Mouse (Mus musculus) midbrain, postnatal 0 days (tissue): ENCODE measurements around the gene Prr12. TPM values are rescaled to one million over a fixed set of nuclear protein-coding genes. Genes with fewer than 3 reads are reported as not detected.

Experiments used
- ATAC-seq: fragments of 200-750 bp; cut with Nextera tagmentation; 2 replicates; pipeline ENCODE4 v1.8.0; 2017; ENCODE audit warnings: moderate number of reproducible peaks, mild to moderate bottlenecking, moderate TSS enrichment, moderate library complexity; ENCODE audit not compliant: low FRiP score
- DNase-seq: peaks from one replicate; pipeline ENCODE4 v3.0.0-alpha.2; 2015; ENCODE audit warnings: low spot score
- H3K27ac ChIP-seq: fragments of 300-500 bp; sonication (generic); 2 replicates; pipeline ENCODE4 v1.5.1; 2014; ENCODE audit warnings: low read depth, mild to moderate bottlenecking, low read length, mixed read lengths
- H3K27me3 ChIP-seq: fragments of 300-500 bp; sonication (generic); 2 replicates; pipeline ENCODE4 v1.6.1; 2014; ENCODE audit warnings: low read length, control low read depth, mixed read lengths; ENCODE audit not compliant: insufficient read depth
- H3K36me3 ChIP-seq: fragments of 300-500 bp; sonication (generic); 2 replicates; pipeline ENCODE4 v1.6.1; 2014; ENCODE audit warnings: low read length, control low read depth, mixed read lengths; ENCODE audit not compliant: insufficient read depth
- H3K4me1 ChIP-seq: fragments of 300-500 bp; sonication (generic); 2 replicates; pipeline ENCODE4 v1.6.1; 2014; ENCODE audit warnings: mild to moderate bottlenecking, control low read depth, antibody characterized with exemption, low read length, mixed read lengths; ENCODE audit not compliant: insufficient read depth
- H3K4me2 ChIP-seq: fragments of 300-500 bp; sonication (generic); 2 replicates; pipeline ENCODE4 v1.6.1; 2014; ENCODE audit warnings: low read depth, mild to moderate bottlenecking, low read length, mixed read lengths; ENCODE audit not compliant: poor library complexity, severe bottlenecking
- H3K4me3 ChIP-seq: fragments of 300-500 bp; sonication (generic); 2 replicates; pipeline ENCODE4 v1.5.1; 2014; ENCODE audit warnings: low read depth, mild to moderate bottlenecking, low read length, moderate library complexity
- H3K9ac ChIP-seq: fragments of 300-500 bp; sonication (generic); replicated peaks from 2 replicates; pipeline ENCODE4 v1.6.1; 2014; ENCODE audit warnings: mild to moderate bottlenecking, low read length, moderate library complexity, mixed read lengths; ENCODE audit not compliant: poor library complexity, severe bottlenecking
- H3K9me3 ChIP-seq: fragments of 300-500 bp; sonication (generic); 2 replicates; pipeline ENCODE4 v1.6.1; 2016; ENCODE audit warnings: low read length, control low read depth
- CTCF ChIP-seq: IDR thresholded peaks from 2 replicates; pipeline ENCODE4 v1.5.1; 2016; ENCODE audit warnings: antibody characterized with exemption, mild to moderate bottlenecking
- WGBS: fragments of 180-500 bp; shearing (Covaris S2); extraction: QIAGEN DNeasy Blood & Tissue Kit; methylation state at CpG from one replicate; pipeline ENCODE4 v1.1.7; 2014; 5-methylcytosine and 5-hydroxymethylcytosine counted together
- microRNA-seq: library from miRNA; unstranded; fragments of <30 nt; microRNA quantifications from one replicate; pipeline ENCODE4, GENCODE M21; 2016; ENCODE audit warnings: borderline number of aligned reads
- polyA plus RNA-seq: library from polyadenylated mRNA; unstranded; fragments of >200 nt; fragmentation: Nextera tagmentation; extraction: Ambion mirVana; gene quantifications from 2 replicates; pipeline ENCODE4 v1.2.1, GENCODE M21; 2015
- total RNA-seq: library from RNA; depleted of rRNA; stranded (reverse); fragments of >200 nt; gene quantifications from 2 replicates; pipeline ENCODE4 v1.2.3, GENCODE M21; 2014; rRNA removed

The Prr12 gene
- total and polyA plus RNA-seq, 2 experiments from 2014 or later: 8.8 to 17.9 TPM

- H3K27ac ChIP-seq: no peak overlapping the region
- WGBS: 36% methylated on average over 3 of the region's 3 CpGs
Measured at GRCm38 (mm10) chr7:44984833-44985164, 67.9 kb downstream of the Prr12 start.

GRCm38 (mm10) chr7:44983944-44984832 lies 68.5 kb downstream of the Prr12 start:
- 49% methylated on average over 7 of the region's 7 CpGs for WGBS
- H3K4me1 ChIP-seq: peaks cover 16% of the 10 kb centered on the region
- no peaks in the 10 kb centered on the region for H3K27me3 ChIP-seq
- H3K9ac ChIP-seq: 0 out of 2 replicates have a peak overlapping the region, but pooled peaks have one; percentile 24
- peak overlapping the region; percentile 67 for H3K4me2 ChIP-seq
- DNase-seq (no peak), ATAC-seq (no peak)
- TF ChIP-seq CTCF: peak; percentile 1; the same call in 1 of the 2 replicates
- peaks cover 38% of the 10 kb centered on the region for H3K36me3 ChIP-seq
- H3K9me3 ChIP-seq: no peaks in the 10 kb centered on the region
- no peak overlapping the region for H3K27ac ChIP-seq
- no peak overlapping the region for H3K4me3 ChIP-seq

More at GRCm38 (mm10) chr7:44984833-44985164, 67.9 kb downstream of the Prr12 start:
- Histone ChIP-seq H3K36me3 (peaks cover 32% of the 10 kb centered on the region), H3K27me3 (no peaks in the 10 kb centered on the region), H3K4me3 (peak overlapping the region; percentile 87), H3K9me3 (no peaks in the 10 kb centered on the region), H3K4me1 (peaks cover 16% of the 10 kb centered on the region), H3K9ac (no peak overlapping the region), H3K4me2 (peak overlapping the region; percentile 67)
- no peak for ATAC-seq
- no peak for DNase-seq
- no peak for TF ChIP-seq CTCF

DNA sequence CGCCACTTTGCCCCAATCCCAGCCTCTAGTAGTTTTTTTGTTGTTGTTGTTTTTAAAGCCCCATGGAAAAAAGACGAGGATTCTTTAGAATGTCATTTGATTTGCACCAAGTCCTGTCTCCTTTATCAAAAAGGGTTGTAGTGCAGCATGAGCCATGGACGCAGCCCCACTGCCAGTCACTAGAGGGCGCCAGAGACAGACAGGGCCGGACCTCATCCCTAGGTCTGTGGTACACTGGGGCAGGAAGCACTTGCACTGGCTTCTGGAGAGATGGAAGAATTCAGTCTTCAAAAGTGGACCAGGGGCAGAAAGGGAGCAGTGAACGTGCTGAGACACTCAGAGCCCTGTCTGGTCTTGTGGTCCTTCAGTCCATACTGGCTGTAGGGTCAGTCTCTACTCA lies 69.6 kb downstream of the Prr12 start:
- peaks cover 11% of the 10 kb centered on the region for H3K4me1 ChIP-seq
- H3K4me3 ChIP-seq: no peak overlapping the region
- no peak overlapping the region for H3K27ac ChIP-seq
- peak; percentile 74 for DNase-seq
- no peaks in the 10 kb centered on the region for H3K9me3 ChIP-seq
- no peak overlapping the region for H3K4me2 ChIP-seq
- no peaks in the 10 kb centered on the region for H3K27me3 ChIP-seq
- peak; percentile 88 for TF ChIP-seq CTCF
- WGBS: 29% methylated on average over 6 of the region's 6 CpGs
- ATAC-seq: no peak
- H3K9ac ChIP-seq: no peak overlapping the region
- peaks cover 49% of the 10 kb centered on the region for H3K36me3 ChIP-seq

DNA sequence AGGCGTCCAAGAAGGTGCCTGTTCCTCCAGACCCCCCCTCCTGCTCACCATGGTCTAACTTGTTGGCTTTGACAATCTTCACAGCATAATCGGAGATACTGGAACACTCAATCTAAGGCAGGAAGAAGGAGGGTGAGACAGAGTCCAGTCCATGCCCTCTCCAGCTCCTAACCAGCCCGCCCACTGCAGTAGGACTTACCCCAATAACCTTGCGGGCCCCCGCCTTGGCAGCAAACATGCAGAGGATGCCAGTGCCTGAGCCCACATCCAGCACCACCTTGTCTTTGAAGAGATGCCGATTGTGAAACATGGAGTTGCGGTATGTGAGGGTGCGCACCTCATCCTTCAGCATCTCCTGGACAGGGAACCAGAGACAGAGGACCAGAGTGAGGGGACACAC lies 71.1 kb downstream of the Prr12 start:
- Histone ChIP-seq H3K4me2 (no peak overlapping the region), H3K4me3 (no peak overlapping the region), H3K4me1 (peaks cover 8% of the 10 kb centered on the region; the same call in 1 of the 2 replicates), H3K9me3 (no peaks in the 10 kb centered on the region), H3K9ac (no peak overlapping the region), H3K36me3 (peaks cover 62% of the 10 kb centered on the region), H3K27ac (no peak overlapping the region), H3K27me3 (no peaks in the 10 kb centered on the region)
- DNase-seq: no peak
- WGBS: 97% methylated on average over 8 of the region's 8 CpGs
- no peak for ATAC-seq
- TF ChIP-seq CTCF: no peak

GRCm38 (mm10) chr7:44978300-44978699 lies 74.4 kb downstream of the Prr12 start:
- no peak for DNase-seq
- Histone ChIP-seq H3K9me3 (no peaks in the 10 kb centered on the region), H3K4me2 (no peak overlapping the region), H3K27ac (no peak overlapping the region), H3K27me3 (no peaks in the 10 kb centered on the region), H3K9ac (no peak overlapping the region), H3K36me3 (peaks cover 59% of the 10 kb centered on the region), H3K4me3 (no peak overlapping the region), H3K4me1 (peaks cover 6% of the 10 kb centered on the region; the same call in 1 of the 2 replicates)
- ATAC-seq: no peak
- peak; percentile 52 for TF ChIP-seq CTCF
- 93% methylated on average over 3 of the region's 3 CpGs for WGBS

Small RNA genes lying within 50 kb of the gene (microRNA-seq; reads per million reads assigned to microRNA genes)
- not detected for gene Mir7054

Other genes starting within 250 kb of the Prr12 start
Only the 30 nearest of the 36 such genes appear.
- 29.5 and 32.4 TPM in 2 replicates for gene Pnkp, start 195.7 kb downstream of the Prr12 start, total RNA-seq
- gene Pnkp, start 195.7 kb downstream of the Prr12 start, polyA plus RNA-seq: 31.2 and 31.5 TPM in 2 replicates
- 484 and 500 TPM in 2 replicates for gene Ptov1, start 183.1 kb downstream of the Prr12 start, total RNA-seq
- 430 and 439 TPM in 2 replicates for gene Ptov1, start 183.1 kb downstream of the Prr12 start, polyA plus RNA-seq
- 153 and 182 TPM in 2 replicates for gene Med25, start 160.2 kb downstream of the Prr12 start, total RNA-seq
- gene Med25, start 160.2 kb downstream of the Prr12 start, polyA plus RNA-seq: 150 and 154 TPM in 2 replicates
- gene Fuz, start 156.8 kb downstream of the Prr12 start, total RNA-seq: 18.5 and 22.4 TPM in 2 replicates
- gene Fuz, start 156.8 kb downstream of the Prr12 start, polyA plus RNA-seq: 14.8 and 15.4 TPM in 2 replicates
- 208 and 238 TPM in 2 replicates for gene Ap2a1, start 123.4 kb downstream of the Prr12 start, total RNA-seq
- 128 and 129 TPM in 2 replicates for gene Ap2a1, start 123.4 kb downstream of the Prr12 start, polyA plus RNA-seq
- gene Tsks, start 109.7 kb downstream of the Prr12 start, total RNA-seq: not detected in 2 replicates
- gene Tsks, start 109.7 kb downstream of the Prr12 start, polyA plus RNA-seq: 0.12 and 0.17 TPM in 2 replicates
- gene Cpt1c, start 78.0 kb downstream of the Prr12 start, total RNA-seq: 88.1 and 90.1 TPM in 2 replicates
- 54.0 and 56.9 TPM in 2 replicates for gene Cpt1c, start 78.0 kb downstream of the Prr12 start, polyA plus RNA-seq
- 218 and 285 TPM in 2 replicates for gene Prmt1, start 66.3 kb downstream of the Prr12 start, total RNA-seq
- gene Prmt1, start 66.3 kb downstream of the Prr12 start, polyA plus RNA-seq: 580 and 583 TPM in 2 replicates
- 37.2 and 40.6 TPM in 2 replicates for gene Irf3, start 55.2 kb downstream of the Prr12 start, total RNA-seq
- gene Irf3, start 55.2 kb downstream of the Prr12 start, polyA plus RNA-seq: 25.6 and 25.9 TPM in 2 replicates
- 7.8 and 11.4 TPM in 2 replicates for gene Bcl2l12, start 54.2 kb downstream of the Prr12 start, total RNA-seq
- 5.9 and 8.4 TPM in 2 replicates for gene Bcl2l12, start 54.2 kb downstream of the Prr12 start, polyA plus RNA-seq
- 86.5 and 90.9 TPM in 2 replicates for gene Scaf1, start 36.5 kb downstream of the Prr12 start, total RNA-seq
- gene Scaf1, start 36.5 kb downstream of the Prr12 start, polyA plus RNA-seq: 49.0 and 53.3 TPM in 2 replicates
- 7.3 and 7.9 TPM in 2 replicates for gene Rras, start 34.9 kb downstream of the Prr12 start, total RNA-seq
- 11.9 and 14.0 TPM in 2 replicates for gene Rras, start 34.9 kb downstream of the Prr12 start, polyA plus RNA-seq
- 68.3 and 79.4 TPM in 2 replicates for gene Nosip, start 9.5 kb upstream of the Prr12 start, total RNA-seq
- gene Nosip, start 9.5 kb upstream of the Prr12 start, polyA plus RNA-seq: 70.0 and 72.3 TPM in 2 replicates
- gene Prrg2, start 9.8 kb upstream of the Prr12 start, total RNA-seq: 7.7 and 10.3 TPM in 2 replicates
- 13.7 and 15.7 TPM in 2 replicates for gene Prrg2, start 9.8 kb upstream of the Prr12 start, polyA plus RNA-seq
- 24.2 and 29.5 TPM in 2 replicates for gene Rcn3, start 39.3 kb upstream of the Prr12 start, total RNA-seq
- gene Rcn3, start 39.3 kb upstream of the Prr12 start, polyA plus RNA-seq: 31.9 and 33.6 TPM in 2 replicates
- 27.2 and 30.5 TPM in 2 replicates for gene Fcgrt, start 51.0 kb upstream of the Prr12 start, total RNA-seq
- gene Fcgrt, start 51.0 kb upstream of the Prr12 start, polyA plus RNA-seq: 36.4 and 44.5 TPM in 2 replicates
- gene Rps11, start 71.6 kb upstream of the Prr12 start, total RNA-seq: 1,069 and 1,136 TPM in 2 replicates
- 671 and 697 TPM in 2 replicates for gene Rps11, start 71.6 kb upstream of the Prr12 start, polyA plus RNA-seq
- 1,048 and 1,621 TPM in 2 replicates for gene Rpl13a, start 75.9 kb upstream of the Prr12 start, total RNA-seq
- gene Rpl13a, start 75.9 kb upstream of the Prr12 start, polyA plus RNA-seq: 667 and 701 TPM in 2 replicates
- 2.0 TPM in 1 of 2 replicates, not detected in the other for gene Gm45713, start 83.3 kb upstream of the Prr12 start, total RNA-seq
- gene Gm45713, start 83.3 kb upstream of the Prr12 start, polyA plus RNA-seq: 0.39 TPM in 1 of 2 replicates, not detected in the other
- gene Flt3l, start 83.6 kb upstream of the Prr12 start, total RNA-seq: 3.4 and 7.8 TPM in 2 replicates
- 1.3 and 1.7 TPM in 2 replicates for gene Flt3l, start 83.6 kb upstream of the Prr12 start, polyA plus RNA-seq
- 104 and 124 TPM in 2 replicates for gene Pih1d1, start 101.4 kb upstream of the Prr12 start, total RNA-seq
- 77.1 and 81.6 TPM in 2 replicates for gene Pih1d1, start 101.4 kb upstream of the Prr12 start, polyA plus RNA-seq
- gene Aldh16a1, start 101.7 kb upstream of the Prr12 start, total RNA-seq: 18.9 and 22.0 TPM in 2 replicates
- 12.9 and 15.2 TPM in 2 replicates for gene Aldh16a1, start 101.7 kb upstream of the Prr12 start, polyA plus RNA-seq
- 1.9 and 2.5 TPM in 2 replicates for gene Slc17a7, start 111.1 kb upstream of the Prr12 start, total RNA-seq
- 0.95 and 0.96 TPM in 2 replicates for gene Slc17a7, start 111.1 kb upstream of the Prr12 start, polyA plus RNA-seq
- not detected in 2 replicates for gene Gfy, start 126.7 kb upstream of the Prr12 start, total RNA-seq
- gene Gfy, start 126.7 kb upstream of the Prr12 start, polyA plus RNA-seq: 0.11 and 0.51 TPM in 2 replicates
- not detected in 2 replicates for gene Pth2, start 128.1 kb upstream of the Prr12 start, total RNA-seq
- gene Pth2, start 128.1 kb upstream of the Prr12 start, polyA plus RNA-seq: 0.93 and 1.3 TPM in 2 replicates
- 0.24 and 0.38 TPM in 2 replicates for gene Ccdc155, start 152.0 kb upstream of the Prr12 start, total RNA-seq
- 0.32 and 0.50 TPM in 2 replicates for gene Ccdc155, start 152.0 kb upstream of the Prr12 start, polyA plus RNA-seq
- gene Dkkl1, start 159.3 kb upstream of the Prr12 start, total RNA-seq: 9.0 and 14.4 TPM in 2 replicates
- gene Dkkl1, start 159.3 kb upstream of the Prr12 start, polyA plus RNA-seq: 23.8 and 23.9 TPM in 2 replicates
- 31.2 and 54.8 TPM in 2 replicates for gene Tead2, start 162.9 kb upstream of the Prr12 start, total RNA-seq
- gene Tead2, start 162.9 kb upstream of the Prr12 start, polyA plus RNA-seq: 16.8 and 17.0 TPM in 2 replicates
- gene Cd37, start 186.2 kb upstream of the Prr12 start, total RNA-seq: 1.2 and 1.7 TPM in 2 replicates
- gene Cd37, start 186.2 kb upstream of the Prr12 start, polyA plus RNA-seq: 1.5 and 2.4 TPM in 2 replicates
- 0.16 and 1.3 TPM in 2 replicates for gene Slc6a16, start 188.2 kb upstream of the Prr12 start, total RNA-seq
- gene Slc6a16, start 188.2 kb upstream of the Prr12 start, polyA plus RNA-seq: 2.3 and 3.1 TPM in 2 replicates